Mouse (Mus musculus) testis, adult 2 months (tissue): ENCODE measurements around the gene Tlr9.

Experiments
- CTCF ChIP-seq: fragments of 200-500 bp; IDR thresholded peaks from 2 replicates; pipeline ENCODE4 v1.5.1; 2012; ENCODE audit warnings: low read depth, mild to moderate bottlenecking, inconsistent platforms, low read length, moderate library complexity; ENCODE audit not compliant: control insufficient read depth, insufficient read depth, insufficient replicate concordance
- POLR2A ChIP-seq: fragments of 200-500 bp; IDR thresholded peaks from 2 replicates; pipeline ENCODE4 v1.6.1; 2012; ENCODE audit warnings: low read depth, mild to moderate bottlenecking, inconsistent platforms, low read length, moderate library complexity; ENCODE audit not compliant: control insufficient read depth

- TF ChIP-seq POLR2A: no peak
- TF ChIP-seq CTCF: no peak
Observed at GRCm38 (mm10) chr9:106269076-106269788, 46.8 kb downstream of the Tlr9 start.
